Mouse (Mus musculus) neural tube, embryonic 13.5 days (tissue): ENCODE measurements around the gene Trim50. TPM values are rescaled to one million over a fixed set of nuclear protein-coding genes. Genes with fewer than 3 reads are reported as not detected.
"Not testable (repeated sequence)": the region's sequence is repeated elsewhere in the genome, so short reads cannot be mapped to it uniquely, and the experiment has no call there.

Source experiments
- ATAC-seq: fragments of 200-750 bp; cut with Nextera tagmentation; 2 replicates; pipeline ENCODE4 v1.8.0; 2017; ENCODE audit warnings: low read depth, mild to moderate bottlenecking, moderate TSS enrichment, moderate library complexity
- H3K27ac ChIP-seq: fragments of 300-500 bp; sonication (generic); replicated peaks from 2 replicates; pipeline ENCODE4 v1.5.1; 2015; ENCODE audit warnings: moderate library complexity, mild to moderate bottlenecking, inconsistent platforms
- H3K27me3 ChIP-seq: fragments of 300-500 bp; sonication (generic); 2 replicates; pipeline ENCODE4 v1.6.1; 2015; ENCODE audit warnings: mild to moderate bottlenecking, inconsistent platforms
- H3K36me3 ChIP-seq: fragments of 300-500 bp; sonication (generic); 2 replicates; pipeline ENCODE4 v1.6.1; 2015; ENCODE audit warnings: mild to moderate bottlenecking, inconsistent platforms
- H3K4me1 ChIP-seq: fragments of 300-500 bp; sonication (generic); replicated peaks from 2 replicates; pipeline ENCODE4 v1.6.1; 2015; ENCODE audit warnings: inconsistent platforms
- H3K4me2 ChIP-seq: fragments of 300-500 bp; sonication (generic); 2 replicates; pipeline ENCODE4 v1.6.1; 2015; ENCODE audit warnings: inconsistent platforms, mild to moderate bottlenecking, moderate library complexity
- H3K4me3 ChIP-seq: fragments of 300-500 bp; sonication (generic); 2 replicates; pipeline ENCODE4 v1.5.1; 2015; ENCODE audit warnings: mild to moderate bottlenecking, inconsistent platforms
- H3K9ac ChIP-seq: fragments of 300-500 bp; sonication (generic); 2 replicates; pipeline ENCODE4 v1.6.1; 2015; ENCODE audit warnings: moderate library complexity, mild to moderate bottlenecking, inconsistent platforms
- H3K9me3 ChIP-seq: fragments of 300-500 bp; sonication (generic); 2 replicates; pipeline ENCODE4 v1.6.1; 2016; ENCODE audit warnings: inconsistent platforms
- WGBS: fragments of 180-500 bp; shearing (Covaris S2); methylation state at CpG from one replicate; pipeline ENCODE4 v1.1.7; 2015; 5-methylcytosine and 5-hydroxymethylcytosine counted together
- polyA plus RNA-seq: library from polyadenylated mRNA; unstranded; fragments of >200 nt; fragmentation: Nextera tagmentation; extraction: Ambion mirVana; gene quantifications from 2 replicates; pipeline ENCODE4 v1.2.1, GENCODE M21; 2015

Trim50 gene
- polyA plus RNA-seq, 1 experiment from 2014 or later, result not detected

GRCm38 (mm10) chr5:135347511-135348011 lies 5.5 kb upstream of the Trim50 start:
- Histone ChIP-seq H3K27ac (no peak overlapping the region), H3K4me3 (no peak overlapping the region), H3K9me3 (0 out of 2 replicates have a peak, but pooled peaks cover 5% of the 10 kb centered on the region), H3K27me3 (no peaks in the 10 kb centered on the region; the same call in 1 of the 2 replicates), H3K4me1 (no peaks in the 10 kb centered on the region), H3K4me2 (no peak overlapping the region), H3K36me3 (no peaks in the 10 kb centered on the region), H3K9ac (no peak overlapping the region)
- ATAC-seq, result no peak
- 71% methylated on average over 4 of the region's 4 CpGs for WGBS

- no peaks in the 10 kb centered on the region for H3K4me1 ChIP-seq
- no peak within 1 kb of the TSS for H3K4me2 ChIP-seq
- no peak within 1 kb of the TSS for H3K27ac ChIP-seq
- WGBS, result 89% methylated on average over 35 of the region's 35 CpGs
- H3K4me3 ChIP-seq, result no peak within 1 kb of the TSS
- H3K9me3 ChIP-seq, result 0 out of 2 replicates have a peak, but pooled peaks cover 5% of the 10 kb centered on the region
- H3K27me3 ChIP-seq, result peaks cover 15% of the 10 kb centered on the region; the same call in 1 of the 2 replicates
- no peaks in the 10 kb centered on the region for H3K36me3 ChIP-seq
- ATAC-seq, result no peak
- H3K9ac ChIP-seq, result no peak within 1 kb of the TSS
Measured at GRCm38 (mm10) chr5:135349862-135350261, 3.2 kb upstream of the Trim50 start, which contains the start of gene Fkbp6. TSS of gene Fkbp6 (minus strand) at chr5:135350044.

- Histone ChIP-seq H3K27me3 (peaks cover 15% of the 10 kb centered on the region; the same call in 1 of the 2 replicates), H3K27ac (no peak overlapping the region), H3K9me3 (0 out of 2 replicates have a peak, but pooled peaks cover 5% of the 10 kb centered on the region), H3K4me3 (no peak overlapping the region), H3K36me3 (no peaks in the 10 kb centered on the region), H3K4me1 (no peaks in the 10 kb centered on the region), H3K9ac (no peak overlapping the region), H3K4me2 (no peak overlapping the region)
- ATAC-seq, result no peak
- WGBS, result 85% methylated on average over 13 of the region's 13 CpGs
Measured at GRCm38 (mm10) chr5:135351606-135352005, 1.5 kb upstream of the Trim50 start.

GRCm38 (mm10) chr5:135353564-135353963 lies 469 bp downstream of the Trim50 start:
- Histone ChIP-seq H3K36me3 (no peaks in the 10 kb centered on the region), H3K9ac (no peak overlapping the region), H3K4me1 (no peaks in the 10 kb centered on the region), H3K4me2 (no peak overlapping the region), H3K27ac (no peak overlapping the region), H3K9me3 (peaks cover 9% of the 10 kb centered on the region), H3K27me3 (peaks cover 15% of the 10 kb centered on the region; the same call in 1 of the 2 replicates), H3K4me3 (no peak overlapping the region)
- ATAC-seq, result no peak
- WGBS, result 17% methylated on average over 20 of the region's 20 CpGs

GRCm38 (mm10) chr5:135356090-135356489 lies 3.0 kb downstream of the Trim50 start:
- no peak overlapping the region for H3K9ac ChIP-seq
- H3K9me3 ChIP-seq, result peaks cover 4% of the 10 kb centered on the region
- no peak overlapping the region for H3K4me3 ChIP-seq
- 50% methylated on average over 1 of the region's 1 CpGs for WGBS
- no peaks in the 10 kb centered on the region for H3K4me1 ChIP-seq
- no peak overlapping the region for H3K27ac ChIP-seq
- H3K27me3 ChIP-seq, result peaks cover 15% of the 10 kb centered on the region; the same call in 1 of the 2 replicates
- no peaks in the 10 kb centered on the region for H3K36me3 ChIP-seq
- H3K4me2 ChIP-seq, result no peak overlapping the region
- ATAC-seq, result no peak

GRCm38 (mm10) chr5:135357556-135357955 lies 4.5 kb downstream of the Trim50 start:
- ATAC-seq, result no peak
- Histone ChIP-seq H3K27ac (no peak overlapping the region), H3K4me2 (no peak overlapping the region), H3K4me1 (no peaks in the 10 kb centered on the region), H3K9ac (no peak overlapping the region), H3K27me3 (peaks cover 15% of the 10 kb centered on the region; the same call in 1 of the 2 replicates), H3K36me3 (no peaks in the 10 kb centered on the region), H3K9me3 (peaks cover 4% of the 10 kb centered on the region), H3K4me3 (no peak overlapping the region)
- 85% methylated on average over 2 of the region's 2 CpGs for WGBS

GRCm38 (mm10) chr5:135359772-135360171 lies 6.7 kb downstream of the Trim50 start:
- Histone ChIP-seq H3K27me3 (no peaks in the 10 kb centered on the region), H3K9me3 (peaks cover 4% of the 10 kb centered on the region), H3K4me1 (no peaks in the 10 kb centered on the region), H3K9ac (no peak overlapping the region), H3K4me3 (no peak overlapping the region), H3K4me2 (no peak overlapping the region), H3K27ac (no peak overlapping the region), H3K36me3 (no peaks in the 10 kb centered on the region)
- WGBS, result 100% methylated on average over 2 of the region's 2 CpGs
- ATAC-seq, result no peak

- H3K9ac ChIP-seq, result no peak overlapping the region
- H3K27me3 ChIP-seq, result no peaks in the 10 kb centered on the region
- no peak overlapping the region for H3K4me2 ChIP-seq
- H3K4me1 ChIP-seq, result no peaks in the 10 kb centered on the region
- no peak for ATAC-seq
- H3K27ac ChIP-seq, result no peak overlapping the region
- H3K9me3 ChIP-seq, result peaks cover 2% of the 10 kb centered on the region
- H3K36me3 ChIP-seq, result no peaks in the 10 kb centered on the region
- WGBS, result 93% methylated on average over 3 of the region's 3 CpGs
- no peak overlapping the region for H3K4me3 ChIP-seq
Measured at GRCm38 (mm10) chr5:135362572-135362971, 9.5 kb downstream of the Trim50 start.

GRCm38 (mm10) chr5:135363540-135363939 lies 10.4 kb downstream of the Trim50 start:
- no peaks in the 10 kb centered on the region for H3K36me3 ChIP-seq
- no peak overlapping the region for H3K4me2 ChIP-seq
- H3K9ac ChIP-seq, result no peak overlapping the region
- no peak; the same call in 1 of the 2 replicates for ATAC-seq
- WGBS, result 32% methylated on average over 12 of the region's 12 CpGs
- H3K9me3 ChIP-seq, result no peaks in the 10 kb centered on the region
- no peaks in the 10 kb centered on the region for H3K4me1 ChIP-seq
- no peak overlapping the region for H3K27ac ChIP-seq
- H3K4me3 ChIP-seq, result no peak overlapping the region
- H3K27me3 ChIP-seq, result no peaks in the 10 kb centered on the region

- Histone ChIP-seq H3K27ac (no peak overlapping the region), H3K9me3 (no peaks in the 10 kb centered on the region), H3K36me3 (peaks cover 17% of the 10 kb centered on the region), H3K4me3 (no peak overlapping the region), H3K4me1 (peaks cover 21% of the 10 kb centered on the region), H3K27me3 (no peaks in the 10 kb centered on the region), H3K9ac (no peak overlapping the region), H3K4me2 (no peak overlapping the region)
- 54% methylated on average over 6 of the region's 6 CpGs for WGBS
- ATAC-seq, result no peak
Measured at GRCm38 (mm10) chr5:135367841-135368240, 14.7 kb downstream of the Trim50 start.

GRCm38 (mm10) chr5:135368312-135368711 lies 15.2 kb downstream of the Trim50 start:
- Histone ChIP-seq H3K27me3 (no peaks in the 10 kb centered on the region), H3K4me1 (peaks cover 21% of the 10 kb centered on the region), H3K9ac (no peak overlapping the region), H3K27ac (no peak overlapping the region), H3K4me3 (no peak overlapping the region), H3K4me2 (no peak overlapping the region), H3K36me3 (peaks cover 22% of the 10 kb centered on the region), H3K9me3 (no peaks in the 10 kb centered on the region)
- ATAC-seq, result no peak
- 82% methylated on average over 6 of the region's 6 CpGs for WGBS

- H3K4me1 ChIP-seq, result peaks cover 21% of the 10 kb centered on the region
- H3K27me3 ChIP-seq, ATAC-seq, H3K9me3 ChIP-seq, H3K27ac ChIP-seq: not testable (repeated sequence)
- H3K9ac ChIP-seq, result peak overlapping the region; percentile 90
- peaks cover 31% of the 10 kb centered on the region for H3K36me3 ChIP-seq
- peak overlapping the region; percentile 95 for H3K4me3 ChIP-seq
- WGBS, result 61% methylated on average over 9 of the region's 9 CpGs
- H3K4me2 ChIP-seq, result peak overlapping the region; percentile 93
Measured at GRCm38 (mm10) chr5:135369196-135369595, 16.1 kb downstream of the Trim50 start.
